17 mouse cellular contexts compared by ENCODE assay signal in genomic region chr2:39399523-39399922, GRCm38 (mm10).
DNase-seq lines count a peak whose midpoint lies in the region; ATAC-seq and TF ChIP-seq lines count a peak whose summit lies in the region.
"Had no signal": no experiment of that assay in that cellular context is flagged by ENCODE, and none has a peak within 500 bp of the region (broad histone marks: within the 10 kb centered on the region; RNA-seq: fewer than 3 reads in every experiment).

No protein-coding gene starts in this region.

- no peak overlapping the region for H3K4me3 ChIP-seq in kidney, adult 2 months (ENCODE audit: insufficient read depth, low read depth, low read length)
- H3K4me3 ChIP-seq in E14TG2a.4 (replicated peaks; ENCODE audit: low read length): no peak overlapping the region
- no peak overlapping the region for H3K4me3 ChIP-seq in embryonic facial prominence, embryonic 11.5 days (ENCODE audit: low read depth, low read length)
- H3K4me3 ChIP-seq: heart, embryonic 12.5 days; intestine, embryonic 15.5 days; midbrain, embryonic 12.5 days had no signal

- H3K9ac ChIP-seq in embryonic facial prominence, embryonic 11.5 days (replicated peaks; ENCODE audit: low read length): no peak overlapping the region
- H3K9ac ChIP-seq: heart, embryonic 12.5 days; intestine, embryonic 15.5 days; midbrain, embryonic 12.5 days had no signal

- peak; percentile 27 for DNase-seq in embryo, embryonic 10.5 days (ENCODE audit: low spot score)
- no peak for DNase-seq in embryo, embryonic 10 days (ENCODE audit: low spot score)
- DNase-seq in kidney, postnatal 4 days: peak; percentile 32 to 40
- DNase-seq in kidney, adult 2 months: no peak
- peak; percentile 25 for DNase-seq in embryonic facial prominence, embryonic 11.5 days (ENCODE audit: low spot score)
- DNase-seq in right cerebral cortex, postnatal 4 days: no peak
- no peak for DNase-seq in neural tube, embryonic 10.5 days (ENCODE audit: extremely low spot score, low spot score)
- DNase-seq: adrenal gland, adult 8-10 months; gastrocnemius, postnatal 25 days; heart, postnatal 4 days; thymus, postnatal 14 days had no signal

- no peaks in the 10 kb centered on the region for H3K27me3 ChIP-seq in kidney, adult 2 months (replicated peaks; ENCODE audit: control insufficient read depth, insufficient read depth, low read length)
- H3K27me3 ChIP-seq in E14TG2a.4 (ENCODE audit: insufficient read depth, low read length): no peaks in the 10 kb centered on the region
- H3K27me3 ChIP-seq in embryonic facial prominence, embryonic 11.5 days (ENCODE audit: control insufficient read depth, insufficient read depth, low read length): no peaks in the 10 kb centered on the region
- H3K27me3 ChIP-seq: heart, embryonic 12.5 days; intestine, embryonic 15.5 days; midbrain, embryonic 12.5 days; Patski had no signal

- no peak for TF ChIP-seq POLR2A in kidney, adult 2 months (IDR thresholded peaks at IDR 0.05; ENCODE audit: low read depth, low read length)

- H3K36me3 ChIP-seq in kidney, adult 2 months (ENCODE audit: control insufficient read depth, insufficient read depth, low read length): no peaks in the 10 kb centered on the region
- no peaks in the 10 kb centered on the region for H3K36me3 ChIP-seq in E14TG2a.4 (ENCODE audit: insufficient read depth, low read length)
- no peaks in the 10 kb centered on the region for H3K36me3 ChIP-seq in embryonic facial prominence, embryonic 11.5 days (replicated peaks; ENCODE audit: control insufficient read depth, insufficient read depth, low read depth, low read length)
- H3K36me3 ChIP-seq: heart, embryonic 12.5 days; intestine, embryonic 15.5 days; midbrain, embryonic 12.5 days had no signal

- no peak overlapping the region for H3K27ac ChIP-seq in kidney, adult 2 months (ENCODE audit: insufficient read depth, low read depth, low read length)
- no peak overlapping the region for H3K27ac ChIP-seq in embryonic facial prominence, embryonic 11.5 days (replicated peaks; ENCODE audit: low read depth, low read length)
- H3K27ac ChIP-seq: intestine, embryonic 15.5 days; midbrain, embryonic 12.5 days had no signal

- ATAC-seq in embryonic facial prominence, embryonic 11.5 days (replicated peaks; ENCODE audit: insufficient number of reproducible peaks, low FRiP score, low TSS enrichment, low read depth): no peak
- ATAC-seq: intestine, embryonic 15.5 days; Patski had no signal

- TF ChIP-seq CTCF in kidney, adult 2 months (conservative IDR thresholded peaks at IDR 0.05; ENCODE audit: insufficient read depth, insufficient read length, low read depth, low read length): no peak
- TF ChIP-seq CTCF in E14TG2a.4 (conservative IDR thresholded peaks at IDR 0.05; ENCODE audit: low read length): peak; percentile 47

- WGBS in kidney, adult 2 months: 74% methylated on average over 2 of the region's 2 CpGs
- 68% methylated on average over 2 of the region's 2 CpGs for whole genome bisulfite sequencing in embryonic facial prominence, embryonic 11.5 days

- H3K4me1 ChIP-seq in kidney, adult 2 months (ENCODE audit: control insufficient read depth, insufficient read depth, low read length): no peaks in the 10 kb centered on the region
- no peaks in the 10 kb centered on the region for H3K4me1 ChIP-seq in E14TG2a.4 (replicated peaks; ENCODE audit: low read depth, low read length)
- H3K4me1 ChIP-seq in embryonic facial prominence, embryonic 11.5 days (ENCODE audit: control insufficient read depth, insufficient read depth, low read length): no peaks in the 10 kb centered on the region
- H3K4me1 ChIP-seq: heart, embryonic 12.5 days; intestine, embryonic 15.5 days; midbrain, embryonic 12.5 days had no signal

- H3K9me3 ChIP-seq in E14TG2a.4 (ENCODE audit: low read length): peaks cover 9% of the 10 kb centered on the region; the same call in 1 of the 2 replicates
- H3K9me3 ChIP-seq in embryonic facial prominence, embryonic 11.5 days (replicated peaks; ENCODE audit: control insufficient read depth, low read length): no peaks in the 10 kb centered on the region
- H3K9me3 ChIP-seq: heart, embryonic 12.5 days; intestine, embryonic 15.5 days; midbrain, embryonic 12.5 days had no signal

- no peak overlapping the region for H3K4me2 ChIP-seq in embryonic facial prominence, embryonic 11.5 days (ENCODE audit: low read depth, low read length)
- H3K4me2 ChIP-seq: heart, embryonic 12.5 days; intestine, embryonic 15.5 days; liver, embryonic 11.5 days; midbrain, embryonic 12.5 days had no signal

Comparison
In these comparisons a context has a peak if more than half of its experiments do, and no peak if none do; other contexts are left out.
1. DNase-seq: peak in embryo, embryonic 10.5 days (single experiment), kidney, postnatal 4 days (2 of 2) and embryonic facial prominence, embryonic 11.5 days (single experiment); none in embryo, embryonic 10 days (single experiment), kidney, adult 2 months (single experiment), right cerebral cortex, postnatal 4 days (single experiment) and neural tube, embryonic 10.5 days (single experiment).